Mouse (Mus musculus) MEL (cell line): ENCODE measurements around the gene Celf2.

ENCODE experiments used
- CTCF ChIP-seq, 3 experiments: IDR thresholded peaks in 2 of 3; conservative IDR thresholded peaks in 1 of 3; 2 replicates each; pipeline ENCODE4 v1.5.1; 2011 to 2012; ENCODE audit warnings: low read length in 3 of 3, low read depth in 2 of 3, mild to moderate bottlenecking in 2 of 3, improper control_type of control experiment in 1 of 3, inconsistent platforms in 1 of 3, mixed read lengths in 1 of 3, moderate library complexity in 1 of 3; ENCODE audit not compliant: control insufficient read depth in 1 of 3, insufficient read depth in 1 of 3, poor library complexity in 1 of 3, severe bottlenecking in 1 of 3
- EP300 ChIP-seq, 2 experiments: IDR thresholded peaks; 2 replicates each; pipeline ENCODE4 v1.6.1; 2011; ENCODE audit warnings: improper control_type of control experiment in 2 of 2, low read length in 2 of 2, low read depth in 1 of 2, mild to moderate bottlenecking in 1 of 2
- ETS1 ChIP-seq: IDR thresholded peaks from 2 replicates; pipeline ENCODE4 v1.6.1; 2012; ENCODE audit warnings: low read depth, mild to moderate bottlenecking, inconsistent platforms, low read length, improper control_type of control experiment, moderate library complexity
- MAX ChIP-seq: IDR thresholded peaks from 2 replicates; pipeline ENCODE4 v1.6.1; 2011; ENCODE audit warnings: low read length, improper control_type of control experiment
- MEF2A ChIP-seq: IDR thresholded peaks from 2 replicates; pipeline ENCODE4 v1.6.1; 2014; ENCODE audit warnings: low read depth, mild to moderate bottlenecking, inconsistent platforms, low read length, improper control_type of control experiment; ENCODE audit not compliant: poor library complexity, insufficient replicate concordance, severe bottlenecking; ENCODE audit errors: extremely low read depth
- POLR2A ChIP-seq, 2 experiments: IDR thresholded peaks; 2 replicates each; pipeline ENCODE4 v1.6.1; 2011 to 2012; ENCODE audit warnings: low read length in 2 of 2, mild to moderate bottlenecking in 2 of 2, control low read depth in 1 of 2, improper control_type of control experiment in 1 of 2, low read depth in 1 of 2, moderate library complexity in 1 of 2; ENCODE audit not compliant: control insufficient read depth in 1 of 2, insufficient read depth in 1 of 2, poor library complexity in 1 of 2
- POLR2AphosphoS2 ChIP-seq: IDR thresholded peaks from 2 replicates; pipeline ENCODE4 v1.6.1; 2011; ENCODE audit warnings: low read length, improper control_type of control experiment
- POLR2AphosphoS5 ChIP-seq: IDR thresholded peaks from 2 replicates; pipeline ENCODE4 v1.6.1; 2012; ENCODE audit warnings: low read depth, borderline replicate concordance, mild to moderate bottlenecking, inconsistent platforms, low read length, moderate library complexity, mixed read lengths
- TAL1 ChIP-seq: IDR thresholded peaks from 2 replicates; pipeline ENCODE4 v1.6.1; 2012; ENCODE audit warnings: mild to moderate bottlenecking, inconsistent platforms, low read length, moderate library complexity, mixed read lengths
- TCF12 ChIP-seq: IDR thresholded peaks from 2 replicates; pipeline ENCODE4 v1.6.1; 2014; ENCODE audit warnings: low read depth, mild to moderate bottlenecking, inconsistent platforms, low read length, improper control_type of control experiment, moderate library complexity
- USF2 ChIP-seq, 2 experiments: IDR thresholded peaks; 2 replicates each; pipeline ENCODE4 v1.6.1; 2011 to 2012; ENCODE audit warnings: improper control_type of control experiment in 2 of 2, low read length in 2 of 2, borderline replicate concordance in 1 of 2, inconsistent platforms in 1 of 2, low read depth in 1 of 2, mild to moderate bottlenecking in 1 of 2; ENCODE audit not compliant: insufficient read depth in 1 of 2
- ZC3H11A ChIP-seq: IDR thresholded peaks from 2 replicates; pipeline ENCODE4 v1.6.1; 2012; ENCODE audit warnings: low read depth, mild to moderate bottlenecking, inconsistent platforms, low read length, improper control_type of control experiment

DNA sequence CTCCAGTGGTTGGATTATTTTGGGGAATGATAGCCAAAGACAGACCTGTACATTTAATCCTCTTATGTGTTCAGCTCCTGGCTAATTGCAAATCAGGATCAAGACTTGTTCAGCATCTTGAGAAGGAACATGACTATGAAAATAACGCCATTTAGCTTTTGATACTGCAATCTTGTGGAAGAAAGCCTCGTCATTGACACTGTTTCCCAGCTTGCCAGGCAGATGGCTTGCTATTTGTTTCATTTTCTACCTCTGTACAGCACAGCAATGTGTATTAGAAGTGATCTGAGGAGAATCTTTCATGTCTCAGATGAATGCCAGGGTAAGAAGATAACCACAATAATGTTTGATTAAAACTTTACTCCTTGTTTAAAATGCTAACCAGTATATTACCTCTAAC is 315.9 kb downstream of the Celf2 start:
- TF ChIP-seq ETS1 (no peak), TAL1 (no peak), CTCF (IDR thresholded peaks at IDR 0.05 in 2 of 3, conservative IDR thresholded peaks at IDR 0.05 in 1 of 3; ENCODE audit: control insufficient read depth in 1 of 3, insufficient read depth in 1 of 3, low read depth in 2 of 3, low read length in 3 of 3, poor library complexity in 1 of 3, severe bottlenecking in 1 of 3) (no peak), ZC3H11A (no peak), USF2 (IDR thresholded peaks at IDR 0.05; ENCODE audit: borderline replicate concordance in 1 of 2, insufficient read depth in 1 of 2, low read depth in 1 of 2, low read length in 2 of 2) (no peak), MAX (no peak), POLR2A (IDR thresholded peaks at IDR 0.05; ENCODE audit: control insufficient read depth in 1 of 2, insufficient read depth in 1 of 2, low read depth in 1 of 2, low read length in 2 of 2, poor library complexity in 1 of 2) (no peak), POLR2AphosphoS5 (no peak), TCF12 (no peak), EP300 (IDR thresholded peaks at IDR 0.05; ENCODE audit: low read depth in 1 of 2, low read length in 2 of 2) (no peak), MEF2A (no peak), POLR2AphosphoS2 (no peak)
